Mouse (Mus musculus): ENCODE measurements around the gene Krt35. TPM values are rescaled to one million over a fixed set of nuclear protein-coding genes. Genes with fewer than 3 reads are reported as not detected.

Krt35 gene
- polyA plus RNA-seq, 1 experiment from 2014 or later: not detected

- Histone ChIP-seq H3K4me2 (ENCODE audit: low read depth, low read length) (no peak overlapping the region), H3K27ac (replicated peaks; ENCODE audit: low read depth, low read length) (no peak overlapping the region), H3K9ac (replicated peaks; ENCODE audit: low read length) (no peak overlapping the region), H3K4me1 (ENCODE audit: control insufficient read depth, insufficient read depth, low read length) (no peaks in the 10 kb centered on the region), H3K36me3 (replicated peaks; ENCODE audit: control insufficient read depth, insufficient read depth, low read depth, low read length) (no peaks in the 10 kb centered on the region), H3K9me3 (replicated peaks; ENCODE audit: control insufficient read depth, low read length) (no peaks in the 10 kb centered on the region), H3K4me3 (ENCODE audit: low read depth, low read length) (no peak overlapping the region), H3K27me3 (ENCODE audit: control insufficient read depth, insufficient read depth, low read length) (no peaks in the 10 kb centered on the region)
- WGBS: 78% methylated on average over 9 of the region's 9 CpGs
- ATAC-seq (replicated peaks; ENCODE audit: insufficient number of reproducible peaks, low FRiP score, low TSS enrichment, low read depth): no peak
- no peak for DNase-seq (ENCODE audit: low spot score)
Observed at GRCm38 (mm10) chr11:100055686-100056655, 40.1 kb downstream of the Krt35 start.

GRCm38 (mm10) chr11:100050451-100050850 lies 45.6 kb downstream of the Krt35 start, which contains the start of gene Krt31:
TSS of gene Krt31 (minus strand) at chr11:100050551.
- DNase-seq (ENCODE audit: low spot score) (no peak), ATAC-seq (replicated peaks; ENCODE audit: insufficient number of reproducible peaks, low FRiP score, low TSS enrichment, low read depth) (no peak)
- no peak within 1 kb of the TSS for H3K9ac ChIP-seq (replicated peaks; ENCODE audit: low read length)
- H3K36me3 ChIP-seq (replicated peaks; ENCODE audit: control insufficient read depth, insufficient read depth, low read depth, low read length): no peaks in the 10 kb centered on the region
- H3K4me2 ChIP-seq (ENCODE audit: low read depth, low read length): no peak within 1 kb of the TSS
- H3K4me1 ChIP-seq (ENCODE audit: control insufficient read depth, insufficient read depth, low read length): no peaks in the 10 kb centered on the region
- H3K9me3 ChIP-seq (replicated peaks; ENCODE audit: control insufficient read depth, low read length): no peaks in the 10 kb centered on the region
- no peak within 1 kb of the TSS for H3K27ac ChIP-seq (replicated peaks; ENCODE audit: low read depth, low read length)
- no peak within 1 kb of the TSS for H3K4me3 ChIP-seq (ENCODE audit: low read depth, low read length)
- H3K27me3 ChIP-seq (ENCODE audit: control insufficient read depth, insufficient read depth, low read length): no peaks in the 10 kb centered on the region
- 82% methylated on average over 3 of the region's 3 CpGs for WGBS

- ATAC-seq (replicated peaks; ENCODE audit: insufficient number of reproducible peaks, low FRiP score, low TSS enrichment, low read depth): no peak
- no peaks in the 10 kb centered on the region for H3K4me1 ChIP-seq (ENCODE audit: control insufficient read depth, insufficient read depth, low read length)
- H3K4me2 ChIP-seq (ENCODE audit: low read depth, low read length): no peak overlapping the region
- no peaks in the 10 kb centered on the region for H3K9me3 ChIP-seq (replicated peaks; ENCODE audit: control insufficient read depth, low read length)
- no peak overlapping the region for H3K4me3 ChIP-seq (ENCODE audit: low read depth, low read length)
- no peak overlapping the region for H3K9ac ChIP-seq (replicated peaks; ENCODE audit: low read length)
- no peak overlapping the region for H3K27ac ChIP-seq (replicated peaks; ENCODE audit: low read depth, low read length)
- 86% methylated on average over 2 of the region's 2 CpGs for WGBS
- no peaks in the 10 kb centered on the region for H3K27me3 ChIP-seq (ENCODE audit: control insufficient read depth, insufficient read depth, low read length)
- H3K36me3 ChIP-seq (replicated peaks; ENCODE audit: control insufficient read depth, insufficient read depth, low read depth, low read length): no peaks in the 10 kb centered on the region
- DNase-seq (ENCODE audit: low spot score): no peak
Observed at GRCm38 (mm10) chr11:100047193-100047592, 48.8 kb downstream of the Krt35 start.

GRCm38 (mm10) chr11:100046303-100046866 lies 49.7 kb downstream of the Krt35 start:
- Histone ChIP-seq H3K4me3 (ENCODE audit: low read depth, low read length) (no peak overlapping the region), H3K9ac (replicated peaks; ENCODE audit: low read length) (no peak overlapping the region), H3K27me3 (ENCODE audit: control insufficient read depth, insufficient read depth, low read length) (no peaks in the 10 kb centered on the region), H3K9me3 (replicated peaks; ENCODE audit: control insufficient read depth, low read length) (no peaks in the 10 kb centered on the region), H3K4me1 (ENCODE audit: control insufficient read depth, insufficient read depth, low read length) (no peaks in the 10 kb centered on the region), H3K27ac (replicated peaks; ENCODE audit: low read depth, low read length) (no peak overlapping the region), H3K4me2 (ENCODE audit: low read depth, low read length) (no peak overlapping the region), H3K36me3 (replicated peaks; ENCODE audit: control insufficient read depth, insufficient read depth, low read depth, low read length) (no peaks in the 10 kb centered on the region)
- ATAC-seq (replicated peaks; ENCODE audit: insufficient number of reproducible peaks, low FRiP score, low TSS enrichment, low read depth): no peak
- WGBS: 84% methylated on average over 6 of the region's 6 CpGs
- DNase-seq (ENCODE audit: low spot score): no peak

Other genes with a start within 250 kb of the Krt35 start
- not detected in 2 replicates for gene Krtap4-16, start 244.6 kb downstream of the Krt35 start, polyA plus RNA-seq (2014; fragmentation: Nextera tagmentation; extraction: Ambion mirVana)
- not detected in 2 replicates for gene Gm11568, start 238.3 kb downstream of the Krt35 start, polyA plus RNA-seq (2014; fragmentation: Nextera tagmentation; extraction: Ambion mirVana)
- not detected in 2 replicates for gene Gm11559, start 231.8 kb downstream of the Krt35 start, polyA plus RNA-seq (2014; fragmentation: Nextera tagmentation; extraction: Ambion mirVana)
- gene Krtap9-1, start 222.9 kb downstream of the Krt35 start, polyA plus RNA-seq (2014; fragmentation: Nextera tagmentation; extraction: Ambion mirVana): not detected in 2 replicates
- not detected in 2 replicates for gene Gm11567, start 217.1 kb downstream of the Krt35 start, polyA plus RNA-seq (2014; fragmentation: Nextera tagmentation; extraction: Ambion mirVana)
- not detected in 2 replicates for gene Krtap31-1, start 188.3 kb downstream of the Krt35 start, polyA plus RNA-seq (2014; fragmentation: Nextera tagmentation; extraction: Ambion mirVana)
- not detected in 2 replicates for gene Gm11565, start 181.5 kb downstream of the Krt35 start, polyA plus RNA-seq (2014; fragmentation: Nextera tagmentation; extraction: Ambion mirVana)
- not detected in 2 replicates for gene Krtap31-2, start 159.9 kb downstream of the Krt35 start, polyA plus RNA-seq (2014; fragmentation: Nextera tagmentation; extraction: Ambion mirVana)
- gene Krtap9-5, start 147.8 kb downstream of the Krt35 start, polyA plus RNA-seq (2014; fragmentation: Nextera tagmentation; extraction: Ambion mirVana): not detected in 2 replicates
- gene Krtap29-1, start 117.2 kb downstream of the Krt35 start, polyA plus RNA-seq (2014; fragmentation: Nextera tagmentation; extraction: Ambion mirVana): not detected in 2 replicates
- not detected in 2 replicates for gene Krtap16-1, start 109.6 kb downstream of the Krt35 start, polyA plus RNA-seq (2014; fragmentation: Nextera tagmentation; extraction: Ambion mirVana)
- not detected in 2 replicates for gene Krtap17-1, start 102.2 kb downstream of the Krt35 start, polyA plus RNA-seq (2014; fragmentation: Nextera tagmentation; extraction: Ambion mirVana)
- not detected in 2 replicates for gene Krt33a, start 80.0 kb downstream of the Krt35 start, polyA plus RNA-seq (2014; fragmentation: Nextera tagmentation; extraction: Ambion mirVana)
- not detected in 2 replicates for gene Krt33b, start 66.4 kb downstream of the Krt35 start, polyA plus RNA-seq (2014; fragmentation: Nextera tagmentation; extraction: Ambion mirVana)
- not detected in 2 replicates for gene Krt34, start 54.7 kb downstream of the Krt35 start, polyA plus RNA-seq (2014; fragmentation: Nextera tagmentation; extraction: Ambion mirVana)
- not detected in 2 replicates for gene Krt31, start 45.7 kb downstream of the Krt35 start, polyA plus RNA-seq (2014; fragmentation: Nextera tagmentation; extraction: Ambion mirVana)
- gene Krt32, start 8.0 kb downstream of the Krt35 start, polyA plus RNA-seq (2014; fragmentation: Nextera tagmentation; extraction: Ambion mirVana): not detected in 2 replicates
- 0.13 TPM in 1 of 2 replicates, not detected in the other for gene Krt36, start 9.4 kb upstream of the Krt35 start, polyA plus RNA-seq (2014; fragmentation: Nextera tagmentation; extraction: Ambion mirVana)
- not detected in 2 replicates for gene Krt13, start 25.3 kb upstream of the Krt35 start, polyA plus RNA-seq (2014; fragmentation: Nextera tagmentation; extraction: Ambion mirVana)
- 8.2 and 8.6 TPM in 2 replicates for gene Krt15, start 39.7 kb upstream of the Krt35 start, polyA plus RNA-seq (2014; fragmentation: Nextera tagmentation; extraction: Ambion mirVana)
- 8.0 and 10.5 TPM in 2 replicates for gene Krt19, start 52.4 kb upstream of the Krt35 start, polyA plus RNA-seq (2014; fragmentation: Nextera tagmentation; extraction: Ambion mirVana)
- gene Krt9, start 97.0 kb upstream of the Krt35 start, polyA plus RNA-seq (2014; fragmentation: Nextera tagmentation; extraction: Ambion mirVana): not detected in 2 replicates
- 30.7 and 31.2 TPM in 2 replicates for gene Krt14, start 111.3 kb upstream of the Krt35 start, polyA plus RNA-seq (2014; fragmentation: Nextera tagmentation; extraction: Ambion mirVana)
- not detected in 2 replicates for gene Krt16, start 152.7 kb upstream of the Krt35 start, polyA plus RNA-seq (2014; fragmentation: Nextera tagmentation; extraction: Ambion mirVana)
- 1.3 and 1.8 TPM in 2 replicates for gene Krt17, start 164.8 kb upstream of the Krt35 start, polyA plus RNA-seq (2014; fragmentation: Nextera tagmentation; extraction: Ambion mirVana)
- gene Krt42, start 173.6 kb upstream of the Krt35 start, polyA plus RNA-seq (2014; fragmentation: Nextera tagmentation; extraction: Ambion mirVana): not detected in 2 replicates
- gene Eif1, start 223.6 kb upstream of the Krt35 start, polyA plus RNA-seq (2014; fragmentation: Nextera tagmentation; extraction: Ambion mirVana): 1,683 and 1,757 TPM in 2 replicates
- not detected in 2 replicates for gene Gast, start 238.2 kb upstream of the Krt35 start, polyA plus RNA-seq (2014; fragmentation: Nextera tagmentation; extraction: Ambion mirVana)